Comparison of ENCODE assay signal across 12 mouse cellular contexts in genomic region chrX:20404068-20404467, GRCm38 (mm10). TPM values are rescaled to one million over a fixed set of nuclear protein-coding genes. Genes with fewer than 3 reads are reported as not detected.
DNase-seq lines count a peak whose midpoint lies in the region; ATAC-seq and TF ChIP-seq lines count a peak whose summit lies in the region.
"Had no signal": no experiment of that assay in that cellular context is flagged by ENCODE, and none has a peak within 500 bp of the region (broad histone marks: within the 10 kb centered on the region; RNA-seq: fewer than 3 reads in every experiment).

No protein-coding gene starts in this region.

- H3K27me3 ChIP-seq in kidney, postnatal 0 days (ENCODE audit: insufficient read depth, low read length): no peaks in the 10 kb centered on the region
- H3K27me3 ChIP-seq: embryonic facial prominence, embryonic 13.5 days; liver, embryonic 15.5 days had no signal

- 79% methylated on average over 4 of the region's 4 CpGs for WGBS in kidney, postnatal 0 days

- peak; percentile 53 for TF ChIP-seq CTCF in kidney, postnatal 0 days (IDR thresholded peaks at IDR 0.05; ENCODE audit: low read depth)

- no peak overlapping the region for H3K9ac ChIP-seq in kidney, postnatal 0 days (ENCODE audit: low read depth, low read length)
- H3K9ac ChIP-seq: embryonic facial prominence, embryonic 13.5 days; liver, embryonic 15.5 days had no signal

- no peak overlapping the region for H3K27ac ChIP-seq in kidney, postnatal 0 days
- H3K27ac ChIP-seq: embryonic facial prominence, embryonic 13.5 days; liver, embryonic 15.5 days had no signal

- H3K36me3 ChIP-seq in kidney, postnatal 0 days (ENCODE audit: insufficient read depth, low read length): no peaks in the 10 kb centered on the region
- H3K36me3 ChIP-seq: embryonic facial prominence, embryonic 13.5 days; liver, embryonic 15.5 days had no signal

- no peak for ATAC-seq in kidney, postnatal 0 days (replicated peaks; ENCODE audit: low FRiP score, low read depth)
- ATAC-seq in inflammation-experienced regulatory T-cells, adult 6 months: no peak

- DNase-seq in adrenal gland, postnatal 10 days: peak; percentile 4
- no peak for DNase-seq in adrenal gland, adult 18-20 months (ENCODE audit: low spot score in 2 of 2)
- no peak for DNase-seq in kidney, postnatal 0 days (ENCODE audit: low spot score)
- no peak for DNase-seq in kidney, postnatal 10 days
- peak; percentile 69 for DNase-seq in 416B (ENCODE audit: low read depth)
- DNase-seq in c-Kit-positive CD71-positive TER-119-positive erythroid progenitor cells, embryonic 14.5 days (ENCODE audit: low spot score): peak; percentile 21
- no peak for DNase-seq in urinary bladder, postnatal 25 days (ENCODE audit: low spot score)
- DNase-seq: heart, postnatal 14 days; layer of hippocampus, adult 9-11 months had no signal

- no peaks in the 10 kb centered on the region for H3K9me3 ChIP-seq in kidney, postnatal 0 days (replicated peaks; ENCODE audit: low read length)
- H3K9me3 ChIP-seq: embryonic facial prominence, embryonic 13.5 days; liver, embryonic 15.5 days had no signal

- no peaks in the 10 kb centered on the region for H3K4me1 ChIP-seq in kidney, postnatal 0 days (replicated peaks; ENCODE audit: insufficient read depth, low read length)
- H3K4me1 ChIP-seq: embryonic facial prominence, embryonic 13.5 days; liver, embryonic 15.5 days had no signal

- no peak overlapping the region for H3K4me3 ChIP-seq in kidney, postnatal 0 days (replicated peaks; ENCODE audit: low read depth, low read length)
- H3K4me3 ChIP-seq: embryonic facial prominence, embryonic 13.5 days; liver, embryonic 15.5 days had no signal

- no peak overlapping the region for H3K4me2 ChIP-seq in kidney, postnatal 0 days (ENCODE audit: low read length)
- H3K4me2 ChIP-seq: embryonic facial prominence, embryonic 13.5 days; liver, embryonic 15.5 days had no signal

RNA-seq across cellular contexts. Expression of gene Jade3, which starts 21.4 kb away (rescaled TPM):
- 1 to 10 TPM; 4.8 to 6.5 TPM for total RNA-seq in adrenal gland, postnatal 10 days (2021)
- total RNA-seq in adrenal gland, adult 18-20 months (2021): 1 to 10 TPM; 3.0 to 3.4 TPM
- 6.9 and 8.1 TPM in 2 replicates for polyA plus RNA-seq in kidney, postnatal 0 days (2015; fragmentation: Nextera tagmentation; extraction: Ambion mirVana)
- 1 to 10 TPM; 1.1 to 1.6 (median 1.4) TPM for polyA plus RNA-seq in inflammation-experienced regulatory T-cells, adult 6 months (2017; shearing (Covaris generic))

RNA-seq across cellular contexts. Expression of gene Rp2, which starts 39.8 kb away (rescaled TPM):
- total RNA-seq in adrenal gland, postnatal 10 days (2021): 10 to 100 TPM; 15.6 to 16.0 TPM
- 10 to 100 TPM; 13.2 to 14.2 TPM for total RNA-seq in adrenal gland, adult 18-20 months (2021)
- 11.2 and 13.0 TPM in 2 replicates for polyA plus RNA-seq in kidney, postnatal 0 days (2015; fragmentation: Nextera tagmentation; extraction: Ambion mirVana)
- polyA plus RNA-seq in inflammation-experienced regulatory T-cells, adult 6 months (2017; shearing (Covaris generic)): 10 to 100 TPM in 1 of 3 experiments, 1 to 10 TPM in 2; 7.2 to 16.9 (median 9.9) TPM

Comparison
In these comparisons a context has a peak if more than half of its experiments do, and no peak if none do; other contexts are left out.
1. DNase-seq: peak in adrenal gland, postnatal 10 days (single experiment), 416B (single experiment) and c-Kit-positive CD71-positive TER-119-positive erythroid progenitor cells, embryonic 14.5 days (single experiment); none in adrenal gland, adult 18-20 months (0 of 2), kidney, postnatal 0 days (single experiment), kidney, postnatal 10 days (single experiment) and urinary bladder, postnatal 25 days (single experiment).